Mouse (Mus musculus): ENCODE results near the gene Primpol. TPM values are rescaled to one million over a fixed set of nuclear protein-coding genes. Genes with fewer than 3 reads are reported as not detected.

The Primpol gene
- polyA plus RNA-seq, 1 experiment, result 1.5 TPM

DNA sequence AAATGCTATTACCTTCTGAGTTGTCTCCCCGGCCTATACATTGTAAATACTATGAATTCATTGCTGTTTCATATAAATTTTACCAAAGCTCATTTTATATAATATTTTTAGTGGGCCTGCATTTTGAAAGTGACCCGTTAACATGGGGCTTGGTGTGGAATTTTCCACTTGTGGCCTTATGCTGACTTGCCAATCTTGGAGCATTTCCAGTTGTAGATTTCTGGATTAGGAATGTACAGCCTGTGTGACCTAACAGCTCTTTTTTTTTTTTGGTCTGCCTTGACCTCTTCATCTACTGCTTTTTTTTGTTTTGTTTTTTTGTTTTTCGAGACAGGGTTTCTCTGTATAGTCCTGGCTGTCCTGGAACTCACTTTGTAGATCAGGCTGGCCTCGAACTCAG lies 13.9 kb upstream of the Primpol start:
- Histone ChIP-seq H3K27ac (ENCODE audit: control insufficient read depth, insufficient read depth, low read depth, low read length) (no peak overlapping the region), H3K36me3 (ENCODE audit: control insufficient read depth, insufficient read depth, low read length) (no peaks in the 10 kb centered on the region), H3K27me3 (ENCODE audit: control insufficient read depth, insufficient read depth, low read length) (no peaks in the 10 kb centered on the region), H3K4me1 (ENCODE audit: control insufficient read depth, insufficient read depth, low read length) (no peaks in the 10 kb centered on the region; the same call in 1 of the 2 replicates), H3K4me3 (ENCODE audit: control insufficient read depth, low read depth, low read length) (no peak overlapping the region)
- TF ChIP-seq CTCF (IDR thresholded peaks at IDR 0.05; ENCODE audit: control insufficient read depth, insufficient read depth, insufficient replicate concordance, low read depth, low read length) (no peak), POLR2A (IDR thresholded peaks at IDR 0.05; ENCODE audit: control insufficient read depth, low read depth, low read length) (no peak)

- Histone ChIP-seq H3K27me3 (ENCODE audit: control insufficient read depth, insufficient read depth, low read length) (no peaks in the 10 kb centered on the region), H3K27ac (ENCODE audit: control insufficient read depth, insufficient read depth, low read depth, low read length) (no peak overlapping the region), H3K36me3 (ENCODE audit: control insufficient read depth, insufficient read depth, low read length) (no peaks in the 10 kb centered on the region), H3K4me1 (ENCODE audit: control insufficient read depth, insufficient read depth, low read length) (no peaks in the 10 kb centered on the region; the same call in 1 of the 2 replicates), H3K4me3 (ENCODE audit: control insufficient read depth, low read depth, low read length) (no peak overlapping the region)
- no peak for TF ChIP-seq POLR2A (IDR thresholded peaks at IDR 0.05; ENCODE audit: control insufficient read depth, low read depth, low read length)
- no peak for TF ChIP-seq CTCF (IDR thresholded peaks at IDR 0.05; ENCODE audit: control insufficient read depth, insufficient read depth, insufficient replicate concordance, low read depth, low read length)
Observed at GRCm38 (mm10) chr8:46630422-46630821, 13.4 kb upstream of the Primpol start.

DNA sequence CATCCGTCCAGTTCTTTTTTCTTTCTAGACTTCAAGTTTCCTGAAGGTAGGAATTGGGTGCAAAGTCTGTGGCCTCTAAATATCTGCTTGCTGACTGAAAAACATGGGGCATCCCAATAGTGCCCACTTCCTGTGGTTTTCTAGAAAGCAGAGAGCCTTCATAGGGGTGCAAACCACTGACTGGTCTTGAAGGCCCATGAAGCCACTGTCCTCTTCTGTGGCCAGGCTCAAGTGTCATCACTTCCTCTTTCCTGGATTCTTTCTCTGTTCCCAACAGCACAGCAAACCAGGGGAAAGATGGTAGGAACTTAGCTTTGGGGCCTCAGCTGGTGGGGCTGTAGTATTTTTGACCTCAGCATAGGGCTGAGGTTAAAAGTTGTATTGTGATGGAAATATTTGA lies 11.6 kb upstream of the Primpol start:
- H3K4me1 ChIP-seq (ENCODE audit: control insufficient read depth, insufficient read depth, low read length), result no peaks in the 10 kb centered on the region; the same call in 1 of the 2 replicates
- no peaks in the 10 kb centered on the region for H3K36me3 ChIP-seq (ENCODE audit: control insufficient read depth, insufficient read depth, low read length)
- no peak overlapping the region for H3K27ac ChIP-seq (ENCODE audit: control insufficient read depth, insufficient read depth, low read depth, low read length)
- no peaks in the 10 kb centered on the region for H3K27me3 ChIP-seq (ENCODE audit: control insufficient read depth, insufficient read depth, low read length)
- TF ChIP-seq CTCF (IDR thresholded peaks at IDR 0.05; ENCODE audit: control insufficient read depth, insufficient read depth, insufficient replicate concordance, low read depth, low read length) (no peak), POLR2A (IDR thresholded peaks at IDR 0.05; ENCODE audit: control insufficient read depth, low read depth, low read length) (no peak)
- H3K4me3 ChIP-seq (ENCODE audit: control insufficient read depth, low read depth, low read length), result no peak overlapping the region

GRCm38 (mm10) chr8:46627881-46628280 lies 10.9 kb upstream of the Primpol start:
- TF ChIP-seq CTCF (IDR thresholded peaks at IDR 0.05; ENCODE audit: control insufficient read depth, insufficient read depth, insufficient replicate concordance, low read depth, low read length), result no peak
- no peak for TF ChIP-seq POLR2A (IDR thresholded peaks at IDR 0.05; ENCODE audit: control insufficient read depth, low read depth, low read length)
- Histone ChIP-seq H3K36me3 (ENCODE audit: control insufficient read depth, insufficient read depth, low read length) (no peaks in the 10 kb centered on the region), H3K4me3 (ENCODE audit: control insufficient read depth, low read depth, low read length) (no peak overlapping the region), H3K4me1 (ENCODE audit: control insufficient read depth, insufficient read depth, low read length) (no peaks in the 10 kb centered on the region; the same call in 1 of the 2 replicates), H3K27ac (ENCODE audit: control insufficient read depth, insufficient read depth, low read depth, low read length) (no peak overlapping the region), H3K27me3 (ENCODE audit: control insufficient read depth, insufficient read depth, low read length) (no peaks in the 10 kb centered on the region)

- Histone ChIP-seq H3K4me3 (ENCODE audit: control insufficient read depth, low read depth, low read length) (no peak overlapping the region), H3K36me3 (ENCODE audit: control insufficient read depth, insufficient read depth, low read length) (no peaks in the 10 kb centered on the region), H3K27me3 (ENCODE audit: control insufficient read depth, insufficient read depth, low read length) (no peaks in the 10 kb centered on the region), H3K4me1 (ENCODE audit: control insufficient read depth, insufficient read depth, low read length) (no peaks in the 10 kb centered on the region; the same call in 1 of the 2 replicates), H3K27ac (ENCODE audit: control insufficient read depth, insufficient read depth, low read depth, low read length) (no peak overlapping the region)
- no peak for TF ChIP-seq CTCF (IDR thresholded peaks at IDR 0.05; ENCODE audit: control insufficient read depth, insufficient read depth, insufficient replicate concordance, low read depth, low read length)
- TF ChIP-seq POLR2A (IDR thresholded peaks at IDR 0.05; ENCODE audit: control insufficient read depth, low read depth, low read length), result no peak
Observed at GRCm38 (mm10) chr8:46626642-46627041, 9.6 kb upstream of the Primpol start.

- Histone ChIP-seq H3K27ac (ENCODE audit: control insufficient read depth, insufficient read depth, low read depth, low read length) (no peak overlapping the region), H3K27me3 (ENCODE audit: control insufficient read depth, insufficient read depth, low read length) (no peaks in the 10 kb centered on the region), H3K4me3 (ENCODE audit: control insufficient read depth, low read depth, low read length) (no peak overlapping the region), H3K36me3 (ENCODE audit: control insufficient read depth, insufficient read depth, low read length) (no peaks in the 10 kb centered on the region), H3K4me1 (ENCODE audit: control insufficient read depth, insufficient read depth, low read length) (no peaks in the 10 kb centered on the region; the same call in 1 of the 2 replicates)
- TF ChIP-seq POLR2A (IDR thresholded peaks at IDR 0.05; ENCODE audit: control insufficient read depth, low read depth, low read length) (no peak), CTCF (IDR thresholded peaks at IDR 0.05; ENCODE audit: control insufficient read depth, insufficient read depth, insufficient replicate concordance, low read depth, low read length) (no peak)
Observed at GRCm38 (mm10) chr8:46625166-46625565, 8.2 kb upstream of the Primpol start.

- Histone ChIP-seq H3K27me3 (ENCODE audit: control insufficient read depth, insufficient read depth, low read length) (no peaks in the 10 kb centered on the region), H3K36me3 (ENCODE audit: control insufficient read depth, insufficient read depth, low read length) (no peaks in the 10 kb centered on the region), H3K27ac (ENCODE audit: control insufficient read depth, insufficient read depth, low read depth, low read length) (no peak overlapping the region), H3K4me1 (ENCODE audit: control insufficient read depth, insufficient read depth, low read length) (peaks cover 10% of the 10 kb centered on the region), H3K4me3 (ENCODE audit: control insufficient read depth, low read depth, low read length) (no peak overlapping the region)
- TF ChIP-seq CTCF (IDR thresholded peaks at IDR 0.05; ENCODE audit: control insufficient read depth, insufficient read depth, insufficient replicate concordance, low read depth, low read length) (no peak), POLR2A (IDR thresholded peaks at IDR 0.05; ENCODE audit: control insufficient read depth, low read depth, low read length) (no peak)
Observed at GRCm38 (mm10) chr8:46622446-46623270, 5.6 kb upstream of the Primpol start.

Measured in testis, adult 2 months (tissue).